Mouse (Mus musculus) midbrain, embryonic 10.5 days (tissue): ENCODE measurements around the gene Il17re. TPM values are rescaled to one million over a fixed set of nuclear protein-coding genes. Genes with fewer than 3 reads are reported as not detected.

ENCODE experiments used
- DNase-seq: peaks from one replicate; pipeline ENCODE4 v3.0.0-alpha.2; 2017; ENCODE audit warnings: low spot score
- H3K27ac ChIP-seq: fragments of 300-500 bp; sonication (generic); replicated peaks from 2 replicates; pipeline ENCODE4 v1.5.1; 2016; ENCODE audit warnings: mild to moderate bottlenecking
- H3K27me3 ChIP-seq: fragments of 300-500 bp; sonication (generic); 2 replicates; pipeline ENCODE4 v1.6.1; 2016; ENCODE audit warnings: low read depth, mild to moderate bottlenecking; ENCODE audit not compliant: poor library complexity, severe bottlenecking
- H3K36me3 ChIP-seq: fragments of 300-500 bp; sonication (generic); 2 replicates; pipeline ENCODE4 v1.6.1; 2016; ENCODE audit warnings: mild to moderate bottlenecking, moderate library complexity
- H3K4me1 ChIP-seq: fragments of 300-500 bp; sonication (generic); 2 replicates; pipeline ENCODE4 v1.6.1; 2016
- H3K4me3 ChIP-seq: fragments of 300-500 bp; sonication (generic); 2 replicates; pipeline ENCODE4 v1.5.1; 2016; ENCODE audit warnings: mild to moderate bottlenecking, moderate library complexity
- H3K9me3 ChIP-seq: fragments of 300-500 bp; sonication (generic); replicated peaks from 2 replicates; pipeline ENCODE4 v1.6.1; 2016; ENCODE audit warnings: mild to moderate bottlenecking
- WGBS: fragments of 180-500 bp; shearing (Covaris S2); methylation state at CpG from one replicate; pipeline ENCODE4 v1.1.7; 2016; 5-methylcytosine and 5-hydroxymethylcytosine counted together
- polyA plus RNA-seq: library from polyadenylated mRNA; unstranded; fragments of >200 nt; fragmentation: Nextera tagmentation; extraction: Ambion mirVana; gene quantifications from 2 replicates; pipeline ENCODE4 v1.2.1, GENCODE M21; 2016

Gene Il17re
- polyA plus RNA-seq, 1 experiment from 2014 or later, result 1.4 TPM

GRCm38 (mm10) chr6:113478906-113479305, 20.6 kb downstream of the Il17re start:
- H3K27me3 ChIP-seq, result peaks cover 40% of the 10 kb centered on the region
- DNase-seq, result no peak
- no peak overlapping the region for H3K4me3 ChIP-seq
- no peaks in the 10 kb centered on the region for H3K9me3 ChIP-seq
- peaks cover 24% of the 10 kb centered on the region for H3K4me1 ChIP-seq
- WGBS, result 88% methylated on average over 10 of the region's 10 CpGs
- no peak overlapping the region for H3K27ac ChIP-seq
- H3K36me3 ChIP-seq, result no peaks in the 10 kb centered on the region

GRCm38 (mm10) chr6:113480555-113481373, 22.5 kb downstream of the Il17re start:
- H3K36me3 ChIP-seq, result 0 out of 2 replicates have a peak, but pooled peaks cover 4% of the 10 kb centered on the region
- DNase-seq, result no peak
- no peak overlapping the region for H3K27ac ChIP-seq
- peaks cover 40% of the 10 kb centered on the region for H3K27me3 ChIP-seq
- no peak overlapping the region for H3K4me3 ChIP-seq
- 69% methylated on average over 18 of the region's 18 CpGs for WGBS
- no peaks in the 10 kb centered on the region for H3K9me3 ChIP-seq
- peaks cover 38% of the 10 kb centered on the region for H3K4me1 ChIP-seq

- H3K27me3 ChIP-seq, result peaks cover 30% of the 10 kb centered on the region
- no peak for DNase-seq
- peak overlapping the region; percentile 80 for H3K4me3 ChIP-seq
- H3K36me3 ChIP-seq, result peaks cover 20% of the 10 kb centered on the region
- peak overlapping the region; percentile 95 for H3K27ac ChIP-seq
- H3K9me3 ChIP-seq, result no peaks in the 10 kb centered on the region
- H3K4me1 ChIP-seq, result peaks cover 49% of the 10 kb centered on the region
- 1% methylated on average over 65 of the region's 65 CpGs for WGBS
Measured at GRCm38 (mm10) chr6:113482477-113483099, 24.3 kb downstream of the Il17re start.

GRCm38 (mm10) chr6:113483100-113483615, 24.9 kb downstream of the Il17re start, which contains the start of gene Creld1:
TSS of gene Creld1 (plus strand) at chr6:113483297.
- 0% methylated on average over 26 of the region's 26 CpGs for WGBS
- peak; percentile 96 for DNase-seq
- H3K4me1 ChIP-seq, result peaks cover 50% of the 10 kb centered on the region
- no peaks in the 10 kb centered on the region for H3K9me3 ChIP-seq
- H3K27ac ChIP-seq, result peak within 1 kb of the TSS; percentile 95
- peak within 1 kb of the TSS; percentile 80 for H3K4me3 ChIP-seq
- peaks cover 26% of the 10 kb centered on the region for H3K36me3 ChIP-seq
- H3K27me3 ChIP-seq, result peaks cover 30% of the 10 kb centered on the region

- peaks cover 50% of the 10 kb centered on the region for H3K4me1 ChIP-seq
Measured at GRCm38 (mm10) chr6:113483729-113484128, 25.4 kb downstream of the Il17re start.

GRCm38 (mm10) chr6:113487125-113487576, 28.9 kb downstream of the Il17re start:
- H3K36me3 ChIP-seq, result peaks cover 65% of the 10 kb centered on the region
- no peak overlapping the region for H3K4me3 ChIP-seq
- WGBS, result 69% methylated on average over 7 of the region's 7 CpGs

More at GRCm38 (mm10) chr6:113483729-113484128, 25.4 kb downstream of the Il17re start:
- 10% methylated on average over 10 of the region's 10 CpGs for WGBS
- peak overlapping the region; percentile 80 for H3K4me3 ChIP-seq
- no peaks in the 10 kb centered on the region for H3K9me3 ChIP-seq
- peaks cover 32% of the 10 kb centered on the region for H3K36me3 ChIP-seq
- H3K27me3 ChIP-seq, result peaks cover 30% of the 10 kb centered on the region
- peak overlapping the region; percentile 95 for H3K27ac ChIP-seq
- DNase-seq, result peak; percentile 41

GRCm38 (mm10) chr6:113489410-113489809, 31.1 kb downstream of the Il17re start:
- Histone ChIP-seq H3K4me1 (peaks cover 27% of the 10 kb centered on the region), H3K9me3 (no peaks in the 10 kb centered on the region), H3K27me3 (peaks cover 19% of the 10 kb centered on the region; the same call in 1 of the 2 replicates), H3K27ac (no peak overlapping the region), H3K4me3 (no peak overlapping the region), H3K36me3 (peaks cover 75% of the 10 kb centered on the region)
- 94% methylated on average over 14 of the region's 14 CpGs for WGBS
- no peak for DNase-seq

More at GRCm38 (mm10) chr6:113487125-113487576, 28.9 kb downstream of the Il17re start:
- no peak for DNase-seq
- Histone ChIP-seq H3K27ac (no peak overlapping the region), H3K4me1 (peaks cover 38% of the 10 kb centered on the region), H3K9me3 (no peaks in the 10 kb centered on the region), H3K27me3 (peaks cover 8% of the 10 kb centered on the region; the same call in 1 of the 2 replicates)

GRCm38 (mm10) chr6:113492101-113492864, 34.0 kb downstream of the Il17re start:
- Histone ChIP-seq H3K27me3 (peaks cover 37% of the 10 kb centered on the region), H3K27ac (no peak overlapping the region), H3K4me1 (peaks cover 25% of the 10 kb centered on the region), H3K36me3 (peaks cover 57% of the 10 kb centered on the region), H3K4me3 (no peak overlapping the region), H3K9me3 (no peaks in the 10 kb centered on the region)
- no peak for DNase-seq
- WGBS, result 78% methylated on average over 24 of the region's 24 CpGs

GRCm38 (mm10) chr6:113494258-113494788, 36.0 kb downstream of the Il17re start:
- H3K36me3 ChIP-seq, result peaks cover 38% of the 10 kb centered on the region
- peak; percentile 81 for DNase-seq
- H3K9me3 ChIP-seq, result no peaks in the 10 kb centered on the region
- peaks cover 20% of the 10 kb centered on the region for H3K4me1 ChIP-seq
- WGBS, result 1% methylated on average over 54 of the region's 54 CpGs
- peaks cover 37% of the 10 kb centered on the region for H3K27me3 ChIP-seq
- H3K27ac ChIP-seq, result peak overlapping the region; percentile 77
- peak overlapping the region; percentile 57 for H3K4me3 ChIP-seq

GRCm38 (mm10) chr6:113495071-113495675, 36.9 kb downstream of the Il17re start:
- Histone ChIP-seq H3K27ac (peak overlapping the region; percentile 77; the same call in 1 of the 2 replicates), H3K27me3 (peaks cover 43% of the 10 kb centered on the region), H3K4me3 (peak overlapping the region; percentile 57), H3K4me1 (peaks cover 20% of the 10 kb centered on the region), H3K36me3 (peaks cover 29% of the 10 kb centered on the region), H3K9me3 (no peaks in the 10 kb centered on the region)
- no peak for DNase-seq
- 55% methylated on average over 28 of the region's 28 CpGs for WGBS

- WGBS, result 80% methylated on average over 6 of the region's 6 CpGs
- Histone ChIP-seq H3K4me1 (peaks cover 35% of the 10 kb centered on the region), H3K27me3 (peaks cover 45% of the 10 kb centered on the region), H3K27ac (no peak overlapping the region), H3K9me3 (peaks cover 2% of the 10 kb centered on the region; the same call in 1 of the 2 replicates), H3K36me3 (no peaks in the 10 kb centered on the region), H3K4me3 (no peak overlapping the region)
- DNase-seq, result no peak
Measured at GRCm38 (mm10) chr6:113499346-113499745, 41.1 kb downstream of the Il17re start.
